Mouse (Mus musculus) E14TG2a.4 (cell line): ENCODE measurements around the gene Olfr157.

Experiments
- H3K27me3 ChIP-seq: 2 replicates; pipeline ENCODE4 v1.6.1; 2014; ENCODE audit warnings: low read length, control low read depth; ENCODE audit not compliant: insufficient read depth
- H3K36me3 ChIP-seq: 2 replicates; pipeline ENCODE4 v1.6.1; 2014; ENCODE audit warnings: low read length, control low read depth; ENCODE audit not compliant: insufficient read depth
- H3K4me1 ChIP-seq: replicated peaks from 2 replicates; pipeline ENCODE4 v1.6.1; 2014; ENCODE audit warnings: low read depth, low read length, control low read depth
- H3K4me3 ChIP-seq: replicated peaks from 2 replicates; pipeline ENCODE4 v1.5.1; 2014; ENCODE audit warnings: mild to moderate bottlenecking, low read length
- H3K9me3 ChIP-seq: 2 replicates; pipeline ENCODE4 v1.6.1; 2014; ENCODE audit warnings: low read length, control low read depth
- CTCF ChIP-seq: conservative IDR thresholded peaks from 2 replicates; pipeline ENCODE4 v1.5.1; 2014; ENCODE audit warnings: low read length
- NANOG ChIP-seq: IDR thresholded peaks from 2 replicates; pipeline ENCODE4 v1.6.1; 2014; ENCODE audit warnings: borderline replicate concordance, low read length, mixed read lengths
- POU5F1 ChIP-seq: IDR thresholded peaks from 2 replicates; pipeline ENCODE4 v1.6.1; 2014; ENCODE audit warnings: low read length, borderline replicate concordance

Gene Olfr157

GRCm38 (mm10) chr4:43840101-43840500 lies at the start of gene Olfr157:
TSS of gene Olfr157 (minus strand) at chr4:43840201.
- TF ChIP-seq NANOG (no peak), POU5F1 (no peak), CTCF (no peak)
- Histone ChIP-seq H3K4me1 (peaks cover 7% of the 10 kb centered on the region; the same call in 1 of the 2 replicates), H3K36me3 (no peaks in the 10 kb centered on the region), H3K9me3 (no peaks in the 10 kb centered on the region; the same call in 1 of the 2 replicates), H3K27me3 (no peaks in the 10 kb centered on the region), H3K4me3 (no peak within 1 kb of the TSS)

- H3K4me3 ChIP-seq, result no peak overlapping the region
- TF ChIP-seq NANOG, result no peak
- no peak for TF ChIP-seq POU5F1
- no peak for TF ChIP-seq CTCF
- no peaks in the 10 kb centered on the region for H3K36me3 ChIP-seq
These were observed 44.2 kb upstream of the Olfr157 start for GRCm38 (mm10) chr4:43884196-43884595.

GRCm38 (mm10) chr4:43879566-43879965 lies 39.6 kb upstream of the Olfr157 start:
- Histone ChIP-seq H3K4me1 (peaks cover 10% of the 10 kb centered on the region), H3K4me3 (no peak overlapping the region), H3K36me3 (no peaks in the 10 kb centered on the region), H3K9me3 (no peaks in the 10 kb centered on the region), H3K27me3 (peaks cover 14% of the 10 kb centered on the region)
- TF ChIP-seq NANOG (no peak), CTCF (no peak), POU5F1 (no peak)

More at GRCm38 (mm10) chr4:43884196-43884595, 44.2 kb upstream of the Olfr157 start:
- no peaks in the 10 kb centered on the region for H3K4me1 ChIP-seq
- H3K9me3 ChIP-seq, result no peaks in the 10 kb centered on the region
- H3K27me3 ChIP-seq, result no peaks in the 10 kb centered on the region

GRCm38 (mm10) chr4:43878121-43878776 lies 38.2 kb upstream of the Olfr157 start:
- H3K4me3 ChIP-seq, result no peak overlapping the region
- H3K36me3 ChIP-seq, result no peaks in the 10 kb centered on the region
- no peak for TF ChIP-seq POU5F1
- no peak for TF ChIP-seq CTCF
- TF ChIP-seq NANOG, result no peak
- peaks cover 11% of the 10 kb centered on the region for H3K4me1 ChIP-seq
- H3K27me3 ChIP-seq, result peaks cover 25% of the 10 kb centered on the region
- no peaks in the 10 kb centered on the region for H3K9me3 ChIP-seq

- no peaks in the 10 kb centered on the region for H3K36me3 ChIP-seq
- H3K4me1 ChIP-seq, result peaks cover 11% of the 10 kb centered on the region
- H3K4me3 ChIP-seq, result no peak overlapping the region
- TF ChIP-seq NANOG, result no peak
- no peak for TF ChIP-seq POU5F1
- no peak for TF ChIP-seq CTCF
- H3K9me3 ChIP-seq, result no peaks in the 10 kb centered on the region
- peaks cover 31% of the 10 kb centered on the region for H3K27me3 ChIP-seq
These were observed 37.2 kb upstream of the Olfr157 start for GRCm38 (mm10) chr4:43877230-43877629.

- no peak for TF ChIP-seq NANOG
- peak overlapping the region; percentile 94 for H3K4me3 ChIP-seq
- no peaks in the 10 kb centered on the region for H3K36me3 ChIP-seq
- peaks cover 11% of the 10 kb centered on the region for H3K4me1 ChIP-seq
- no peaks in the 10 kb centered on the region for H3K9me3 ChIP-seq
- peaks cover 37% of the 10 kb centered on the region for H3K27me3 ChIP-seq
These were observed 36.0 kb upstream of the Olfr157 start for GRCm38 (mm10) chr4:43875919-43876411.

- H3K9me3 ChIP-seq, result no peaks in the 10 kb centered on the region
- H3K4me3 ChIP-seq, result peak within 1 kb of the TSS; percentile 94
- H3K27me3 ChIP-seq, result peaks cover 39% of the 10 kb centered on the region
- H3K4me1 ChIP-seq, result peaks cover 11% of the 10 kb centered on the region
- no peaks in the 10 kb centered on the region for H3K36me3 ChIP-seq
- TF ChIP-seq POU5F1 (no peak), NANOG (no peak), CTCF (no peak)
These were observed 35.3 kb upstream of the Olfr157 start, which contains the start of gene Reck for GRCm38 (mm10) chr4:43875160-43875918. TSS of gene Reck (plus strand) at chr4:43875530.

GRCm38 (mm10) chr4:43874501-43874900 lies 34.5 kb upstream of the Olfr157 start:
- H3K36me3 ChIP-seq, result no peaks in the 10 kb centered on the region
- TF ChIP-seq NANOG (no peak), CTCF (no peak), POU5F1 (no peak)
- 0 out of 2 replicates have a peak overlapping the region, but pooled peaks have one; percentile 94 for H3K4me3 ChIP-seq
- peaks cover 42% of the 10 kb centered on the region for H3K27me3 ChIP-seq
- no peaks in the 10 kb centered on the region for H3K9me3 ChIP-seq
- peaks cover 11% of the 10 kb centered on the region for H3K4me1 ChIP-seq
